Mouse (Mus musculus) heart, embryonic 12.5 days (tissue): ENCODE measurements around the gene Adgrl3. TPM values are rescaled to one million over a fixed set of nuclear protein-coding genes. Genes with fewer than 3 reads are reported as not detected.

Experiments used
- ATAC-seq: fragments of 200-750 bp; cut with Nextera tagmentation; 2 replicates; pipeline ENCODE4 v1.8.0; 2017; ENCODE audit warnings: moderate TSS enrichment, moderate library complexity; ENCODE audit not compliant: insufficient number of reproducible peaks, low FRiP score
- H3K27ac ChIP-seq: fragments of 300-500 bp; sonication (generic); 2 replicates; pipeline ENCODE4 v1.5.1; 2016; ENCODE audit warnings: mild to moderate bottlenecking, moderate library complexity; ENCODE audit not compliant: poor library complexity, severe bottlenecking
- H3K27me3 ChIP-seq: fragments of 300-500 bp; sonication (generic); replicated peaks from 2 replicates; pipeline ENCODE4 v1.6.1; 2016; ENCODE audit warnings: mild to moderate bottlenecking, moderate library complexity
- H3K36me3 ChIP-seq: fragments of 300-500 bp; sonication (generic); 2 replicates; pipeline ENCODE4 v1.6.1; 2016; ENCODE audit warnings: mild to moderate bottlenecking, moderate library complexity
- H3K4me1 ChIP-seq: fragments of 300-500 bp; sonication (generic); replicated peaks from 2 replicates; pipeline ENCODE4 v1.6.1; 2016; ENCODE audit warnings: mild to moderate bottlenecking
- H3K4me2 ChIP-seq: fragments of 300-500 bp; sonication (generic); 2 replicates; pipeline ENCODE4 v1.6.1; 2016; ENCODE audit warnings: mild to moderate bottlenecking, moderate library complexity
- H3K4me3 ChIP-seq: fragments of 300-500 bp; sonication (generic); 2 replicates; pipeline ENCODE4 v1.5.1; 2016; ENCODE audit warnings: mild to moderate bottlenecking
- H3K9ac ChIP-seq: fragments of 300-500 bp; sonication (generic); 2 replicates; pipeline ENCODE4 v1.6.1; 2016; ENCODE audit warnings: mild to moderate bottlenecking, moderate library complexity
- H3K9me3 ChIP-seq: fragments of 300-500 bp; sonication (generic); replicated peaks from 2 replicates; pipeline ENCODE4 v1.6.1; 2016; ENCODE audit warnings: mild to moderate bottlenecking, moderate library complexity
- WGBS: fragments of 180-500 bp; shearing (Covaris S2); methylation state at CpG from one replicate; pipeline ENCODE4 v1.1.7; 2016; 5-methylcytosine and 5-hydroxymethylcytosine counted together
- polyA plus RNA-seq: library from polyadenylated mRNA; unstranded; fragments of >200 nt; fragmentation: Nextera tagmentation; extraction: Ambion mirVana; gene quantifications from 2 replicates; pipeline ENCODE4 v1.2.1, GENCODE M21; 2016

Adgrl3 gene
- polyA plus RNA-seq, 1 experiment from 2014 or later: 9.2 TPM

DNA sequence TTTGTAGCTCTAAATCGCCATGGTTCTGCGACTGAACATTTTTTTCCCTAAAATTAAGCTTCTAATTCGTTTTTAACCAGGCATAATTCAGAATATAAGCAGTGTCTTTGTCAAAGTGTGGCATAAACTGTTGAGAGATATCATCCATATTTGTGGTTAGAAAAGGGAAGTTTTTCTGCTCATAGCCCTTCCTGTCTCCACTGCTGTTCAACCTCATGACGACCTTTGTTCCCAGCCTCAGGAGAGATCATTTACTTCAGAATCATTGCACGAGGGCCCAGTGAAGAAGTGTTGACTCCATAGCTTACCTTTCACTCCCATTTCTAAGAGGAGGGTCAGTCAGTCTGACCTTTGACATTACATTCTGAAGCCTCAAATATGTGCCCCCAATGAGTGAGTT lies 56.4 kb downstream of the Adgrl3 start:
- H3K27me3 ChIP-seq: no peaks in the 10 kb centered on the region
- no peaks in the 10 kb centered on the region for H3K36me3 ChIP-seq
- 72% methylated on average over 5 of the region's 5 CpGs for WGBS
- H3K27ac ChIP-seq: no peak overlapping the region
- H3K4me1 ChIP-seq: peaks cover 6% of the 10 kb centered on the region; the same call in 1 of the 2 replicates
- no peak overlapping the region for H3K9ac ChIP-seq
- H3K4me3 ChIP-seq: no peak overlapping the region
- no peak for ATAC-seq
- no peak overlapping the region for H3K4me2 ChIP-seq
- no peaks in the 10 kb centered on the region for H3K9me3 ChIP-seq

DNA sequence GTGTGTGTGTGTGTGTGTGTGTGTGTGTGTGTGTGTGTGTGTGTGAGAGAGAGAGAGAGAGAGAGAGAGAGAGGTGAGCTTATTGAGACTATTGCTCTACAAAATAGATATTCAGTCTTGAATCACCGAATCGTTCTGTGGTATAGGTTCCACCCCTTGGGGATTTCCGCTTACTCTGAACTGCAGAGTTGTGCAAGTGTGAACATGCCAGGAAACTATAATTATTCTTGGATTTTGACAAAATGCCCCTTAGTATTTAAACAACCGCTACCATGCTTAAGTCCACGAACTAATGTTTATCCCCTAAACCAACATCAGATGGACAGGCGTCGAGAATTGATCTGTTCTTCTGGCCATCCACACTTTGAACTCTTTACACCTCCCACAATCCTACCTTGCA lies 57.1 kb downstream of the Adgrl3 start:
- Histone ChIP-seq H3K4me2 (no peak overlapping the region), H3K27ac (no peak overlapping the region), H3K4me1 (peaks cover 6% of the 10 kb centered on the region; the same call in 1 of the 2 replicates), H3K9ac (no peak overlapping the region), H3K36me3 (no peaks in the 10 kb centered on the region), H3K4me3 (no peak overlapping the region), H3K9me3 (no peaks in the 10 kb centered on the region), H3K27me3 (no peaks in the 10 kb centered on the region)
- no peak for ATAC-seq
- WGBS: 88% methylated on average over 7 of the region's 7 CpGs

DNA sequence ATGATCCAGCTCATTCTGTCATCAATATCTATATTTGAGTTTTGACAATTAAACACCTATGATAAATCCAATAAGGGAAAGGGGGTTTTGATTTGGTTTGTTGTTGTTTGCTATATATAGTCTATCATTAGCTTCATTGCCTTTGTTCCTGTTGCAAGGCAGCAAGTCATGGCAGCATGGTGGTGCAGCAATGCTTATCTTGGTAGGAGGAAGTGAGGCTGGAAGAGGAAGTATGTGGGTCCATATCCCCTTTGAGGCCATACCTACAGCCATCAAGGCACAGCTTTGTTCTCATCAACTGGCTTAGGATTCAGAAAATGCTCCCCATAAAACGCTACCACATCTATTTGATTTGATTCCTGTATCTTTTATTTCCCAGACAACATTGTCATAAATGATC lies 58.1 kb downstream of the Adgrl3 start:
- ATAC-seq: no peak
- no peaks in the 10 kb centered on the region for H3K9me3 ChIP-seq

DNA sequence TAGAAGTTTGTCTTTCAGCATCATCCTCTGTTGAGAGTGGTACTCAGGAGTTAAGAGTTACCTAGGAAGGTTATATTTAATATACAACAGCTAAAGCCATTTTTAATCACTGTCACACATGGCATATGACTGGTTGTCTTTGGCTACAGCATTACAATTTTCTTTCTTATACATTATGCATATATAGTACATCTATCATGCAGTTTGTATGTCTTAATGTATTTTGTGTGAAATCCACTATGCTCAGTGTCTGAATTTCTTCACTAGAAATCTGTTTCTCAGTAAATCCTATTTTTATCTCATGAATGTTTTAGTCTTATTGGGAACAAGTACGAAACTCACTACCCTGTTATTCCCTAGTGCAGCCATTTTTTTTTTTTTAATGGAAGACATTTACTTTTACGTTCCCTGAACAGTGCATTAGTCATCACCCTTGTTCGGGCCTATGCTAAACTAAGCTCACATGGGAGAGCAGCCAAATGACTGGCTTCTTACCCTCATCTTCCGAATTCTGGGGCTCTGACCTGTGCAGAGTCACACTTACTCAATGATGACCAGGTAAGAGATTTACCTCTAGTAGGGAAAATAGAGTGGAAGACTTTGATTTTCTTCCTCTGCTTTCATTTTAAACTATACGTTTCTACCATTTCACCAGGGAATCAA lies 63.9 kb downstream of the Adgrl3 start:
- Histone ChIP-seq H3K4me1 (no peaks in the 10 kb centered on the region), H3K36me3 (no peaks in the 10 kb centered on the region), H3K27me3 (no peaks in the 10 kb centered on the region), H3K27ac (no peak overlapping the region), H3K4me2 (no peak overlapping the region), H3K4me3 (no peak overlapping the region), H3K9me3 (no peaks in the 10 kb centered on the region), H3K9ac (no peak overlapping the region)
- ATAC-seq: no peak
- WGBS: 77% methylated on average over 5 of the region's 5 CpGs

More for the DNA sequence above, 58.1 kb downstream of the Adgrl3 start:
- WGBS: 67% methylated on average over 1 of the region's 1 CpGs
- Histone ChIP-seq H3K27me3 (no peaks in the 10 kb centered on the region), H3K27ac (no peak overlapping the region), H3K9ac (no peak overlapping the region), H3K36me3 (no peaks in the 10 kb centered on the region), H3K4me3 (no peak overlapping the region), H3K4me1 (peaks cover 6% of the 10 kb centered on the region; the same call in 1 of the 2 replicates), H3K4me2 (no peak overlapping the region)

DNA sequence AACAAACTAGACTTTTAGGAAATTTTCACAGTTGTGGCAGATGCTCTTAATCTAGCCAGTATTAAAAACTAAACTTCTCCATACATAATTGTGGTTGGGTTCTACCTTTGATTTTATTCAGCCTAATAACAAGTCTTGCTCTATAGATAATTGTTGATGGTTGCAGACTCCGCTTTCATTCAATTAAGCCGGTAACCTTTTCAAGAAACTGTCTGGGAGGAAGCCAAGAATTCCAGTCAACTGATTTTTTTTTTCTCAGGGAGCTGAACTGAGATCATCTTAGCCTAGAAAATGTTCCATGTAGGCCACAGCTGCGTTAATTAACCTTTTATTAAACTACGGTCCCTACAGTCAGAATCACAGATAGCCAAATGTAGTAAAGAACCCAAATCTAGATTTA lies 65.2 kb downstream of the Adgrl3 start:
- Histone ChIP-seq H3K4me3 (no peak overlapping the region), H3K9ac (no peak overlapping the region), H3K27ac (no peak overlapping the region), H3K36me3 (no peaks in the 10 kb centered on the region), H3K4me1 (no peaks in the 10 kb centered on the region), H3K27me3 (no peaks in the 10 kb centered on the region), H3K9me3 (no peaks in the 10 kb centered on the region), H3K4me2 (no peak overlapping the region)
- no peak for ATAC-seq
- 70% methylated on average over 4 of the region's 4 CpGs for WGBS

DNA sequence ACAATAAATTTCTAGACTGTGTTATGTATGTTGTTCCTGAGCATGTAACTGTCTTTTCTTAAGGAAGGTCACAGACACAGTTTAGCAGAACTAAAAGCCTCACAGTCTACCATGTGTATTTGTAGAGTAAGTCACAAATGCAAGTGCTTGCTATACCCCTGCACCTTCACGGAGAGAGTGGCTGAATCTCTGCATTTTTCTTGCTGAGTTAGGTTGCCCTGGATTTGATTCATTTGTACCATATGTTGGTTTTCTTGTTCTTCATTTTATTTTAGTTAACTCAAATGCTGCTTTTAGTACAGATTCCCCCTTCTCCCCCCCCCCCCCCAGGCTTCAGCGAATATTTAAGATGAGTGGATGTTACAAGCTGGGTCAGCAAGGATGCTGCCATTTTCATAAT lies 68.7 kb downstream of the Adgrl3 start:
- Histone ChIP-seq H3K27ac (no peak overlapping the region), H3K9me3 (no peaks in the 10 kb centered on the region), H3K36me3 (no peaks in the 10 kb centered on the region), H3K4me3 (no peak overlapping the region), H3K4me2 (no peak overlapping the region), H3K4me1 (no peaks in the 10 kb centered on the region), H3K27me3 (no peaks in the 10 kb centered on the region), H3K9ac (no peak overlapping the region)
- WGBS: 86% methylated on average over 2 of the region's 2 CpGs
- no peak for ATAC-seq

DNA sequence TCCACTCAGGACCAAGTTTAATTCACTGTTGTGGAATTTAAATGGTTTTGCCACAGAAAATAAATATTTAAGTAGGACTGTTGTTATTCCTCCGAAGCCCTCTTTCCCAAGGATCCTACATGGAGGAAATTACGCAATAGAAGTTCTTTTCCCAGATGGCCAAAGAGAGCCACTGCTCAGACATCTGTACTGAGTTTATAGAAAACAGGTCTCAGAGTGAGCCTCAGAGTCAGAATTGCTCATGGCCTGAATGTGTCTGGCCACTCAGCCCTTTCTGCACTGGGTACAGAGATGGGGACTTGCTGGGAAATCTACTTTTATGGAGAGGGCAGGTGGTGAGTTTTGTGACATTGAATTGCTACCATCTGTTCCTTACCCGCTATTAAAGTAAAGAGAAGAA lies 74.7 kb downstream of the Adgrl3 start:
- H3K36me3 ChIP-seq: no peaks in the 10 kb centered on the region
- H3K9me3 ChIP-seq: no peaks in the 10 kb centered on the region
- WGBS: 84% methylated on average over 3 of the region's 3 CpGs
- H3K9ac ChIP-seq: no peak overlapping the region
- no peak overlapping the region for H3K4me2 ChIP-seq
- no peak overlapping the region for H3K4me3 ChIP-seq
- no peak for ATAC-seq
- no peaks in the 10 kb centered on the region for H3K4me1 ChIP-seq
- no peaks in the 10 kb centered on the region for H3K27me3 ChIP-seq
- H3K27ac ChIP-seq: no peak overlapping the region

DNA sequence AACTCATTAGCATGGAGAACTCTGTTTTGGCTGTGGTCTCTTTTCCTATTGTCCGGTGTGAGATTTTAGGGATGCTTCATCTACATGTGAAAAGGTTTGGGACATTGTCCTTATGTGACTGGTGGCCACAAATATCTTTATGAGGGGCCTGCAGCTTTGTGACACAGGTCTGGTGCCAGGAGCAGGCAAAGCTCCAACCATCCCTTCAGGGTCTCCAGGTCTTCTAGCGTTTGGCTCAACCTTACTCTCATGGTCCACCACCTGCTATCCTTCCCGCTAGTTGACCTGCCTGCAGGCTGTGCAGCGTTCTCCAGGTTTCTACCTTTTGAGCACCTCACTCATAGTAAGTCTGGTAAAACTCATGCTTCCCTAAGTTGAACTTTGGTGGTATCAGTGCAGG lies 77.2 kb downstream of the Adgrl3 start:
- H3K27me3 ChIP-seq: no peaks in the 10 kb centered on the region
- no peaks in the 10 kb centered on the region for H3K9me3 ChIP-seq
- H3K9ac ChIP-seq: no peak overlapping the region
- H3K4me1 ChIP-seq: no peaks in the 10 kb centered on the region
- H3K4me3 ChIP-seq: no peak overlapping the region
- H3K27ac ChIP-seq: no peak overlapping the region
- no peak overlapping the region for H3K4me2 ChIP-seq
- no peaks in the 10 kb centered on the region for H3K36me3 ChIP-seq
- 80% methylated on average over 4 of the region's 4 CpGs for WGBS
- no peak for ATAC-seq

DNA sequence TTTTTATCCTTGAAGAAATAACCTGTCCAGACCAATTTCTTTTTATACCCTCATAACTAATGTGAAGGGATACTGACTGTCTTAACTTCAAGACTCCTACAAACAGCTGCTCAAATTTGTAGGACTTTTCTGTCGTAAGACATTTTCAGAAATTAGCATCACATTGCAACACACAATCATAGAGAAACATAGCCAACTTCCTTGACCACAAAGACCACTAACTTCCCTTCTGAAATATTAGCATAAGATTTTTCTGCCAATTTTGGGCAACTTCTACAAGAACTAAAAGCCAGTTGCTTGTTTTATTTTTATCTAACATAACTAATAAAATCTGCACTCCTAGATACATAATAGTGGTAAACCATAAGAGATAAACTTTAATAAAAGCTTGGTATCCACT lies 87.5 kb downstream of the Adgrl3 start:
- WGBS: 86% methylated on average over 1 of the region's 1 CpGs
- H3K27ac ChIP-seq: no peak overlapping the region
- no peaks in the 10 kb centered on the region for H3K4me1 ChIP-seq
- no peaks in the 10 kb centered on the region for H3K9me3 ChIP-seq
- no peak overlapping the region for H3K4me2 ChIP-seq
- H3K4me3 ChIP-seq: no peak overlapping the region
- no peak overlapping the region for H3K9ac ChIP-seq
- no peaks in the 10 kb centered on the region for H3K36me3 ChIP-seq
- H3K27me3 ChIP-seq: no peaks in the 10 kb centered on the region
- no peak for ATAC-seq

DNA sequence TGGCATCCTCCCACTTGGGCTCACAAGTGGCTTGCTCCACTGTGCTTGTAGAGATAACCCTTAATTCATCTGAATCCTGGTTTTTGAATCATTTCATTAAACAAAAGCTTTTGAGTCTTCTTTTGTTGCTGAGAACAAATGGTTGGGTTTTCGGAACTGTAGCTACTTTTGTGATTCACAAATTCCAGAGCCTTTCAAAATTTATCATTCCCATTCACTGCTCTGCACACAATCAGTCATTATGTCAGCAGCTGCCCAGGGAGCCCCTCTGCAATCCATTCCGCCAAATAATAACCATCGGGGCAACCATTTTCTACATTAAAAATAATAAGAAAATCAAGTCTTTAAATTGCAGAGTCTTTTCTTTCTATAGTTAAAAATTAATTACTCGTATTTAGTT lies 104.5 kb downstream of the Adgrl3 start:
- WGBS: 63% methylated on average over 4 of the region's 4 CpGs
- Histone ChIP-seq H3K4me2 (no peak overlapping the region), H3K27ac (no peak overlapping the region), H3K36me3 (no peaks in the 10 kb centered on the region), H3K9ac (no peak overlapping the region), H3K4me3 (no peak overlapping the region), H3K27me3 (no peaks in the 10 kb centered on the region), H3K4me1 (no peaks in the 10 kb centered on the region), H3K9me3 (no peaks in the 10 kb centered on the region)
- ATAC-seq: no peak

DNA sequence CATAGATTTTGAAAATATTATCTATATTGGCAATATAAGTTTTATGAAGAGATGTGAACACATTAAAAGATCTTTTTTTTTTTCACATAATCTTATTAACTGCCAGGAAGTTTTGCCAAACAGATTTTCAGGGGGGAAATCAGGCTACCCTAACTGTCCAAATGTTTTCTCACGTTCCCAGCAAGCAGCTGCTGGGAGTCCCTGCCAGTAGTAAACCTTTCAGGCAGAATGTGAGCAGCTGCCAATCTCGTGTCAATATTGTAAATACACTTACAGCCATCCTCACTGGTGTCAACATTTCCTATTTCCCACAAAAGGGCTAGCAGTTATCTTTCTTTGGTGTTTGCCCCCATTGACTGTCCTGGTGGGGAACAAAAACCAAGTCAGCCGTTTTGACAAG lies 107.7 kb downstream of the Adgrl3 start:
- Histone ChIP-seq H3K4me3 (no peak overlapping the region), H3K27ac (no peak overlapping the region), H3K4me2 (no peak overlapping the region), H3K36me3 (no peaks in the 10 kb centered on the region), H3K9me3 (no peaks in the 10 kb centered on the region), H3K27me3 (no peaks in the 10 kb centered on the region), H3K9ac (no peak overlapping the region), H3K4me1 (no peaks in the 10 kb centered on the region)
- 52% methylated on average over 3 of the region's 3 CpGs for whole genome bisulfite sequencing
- no peak for ATAC-seq

DNA sequence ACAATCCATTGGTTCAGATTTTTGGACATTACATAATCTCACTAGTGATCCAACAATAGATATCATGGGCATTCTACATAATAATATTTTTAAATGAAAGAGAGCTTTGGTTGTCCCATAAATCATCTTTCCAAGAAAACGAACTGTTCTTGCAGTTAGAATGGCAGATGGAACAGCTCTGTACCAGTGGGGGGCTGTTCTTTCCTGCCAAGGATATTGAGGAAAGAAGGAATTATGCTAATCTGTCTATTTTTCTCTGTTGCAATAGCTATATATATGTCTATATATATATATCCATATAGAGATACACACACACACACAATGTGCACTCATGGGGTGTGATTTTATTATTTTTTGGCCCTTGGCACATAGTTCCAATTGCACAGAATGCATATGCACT lies 116.5 kb downstream of the Adgrl3 start:
- 67% methylated on average over 1 of the region's 1 CpGs for WGBS
- H3K9ac ChIP-seq: no peak overlapping the region
- no peaks in the 10 kb centered on the region for H3K4me1 ChIP-seq
- H3K36me3 ChIP-seq: no peaks in the 10 kb centered on the region
- no peak overlapping the region for H3K27ac ChIP-seq
- ATAC-seq: no peak
- no peak overlapping the region for H3K4me2 ChIP-seq
- H3K9me3 ChIP-seq: no peaks in the 10 kb centered on the region
- no peaks in the 10 kb centered on the region for H3K27me3 ChIP-seq
- H3K4me3 ChIP-seq: no peak overlapping the region
